Comparison of ENCODE assay signal across 13 mouse cellular contexts in genomic region chr6:38698233-38698889, GRCm38 (mm10). TPM values are rescaled to one million over a fixed set of nuclear protein-coding genes. Genes with fewer than 3 reads are reported as not detected.
A peak's percentile ranks its signal among the peaks of the same experiment; 100 is the strongest.
DNase-seq lines count a peak whose midpoint lies in the region; ATAC-seq and TF ChIP-seq lines count a peak whose summit lies in the region.
"Had no signal": no experiment of that assay in that cellular context is flagged by ENCODE, and none has a peak within 500 bp of the region (broad histone marks: within the 10 kb centered on the region; RNA-seq: fewer than 3 reads in every experiment).

No protein-coding gene starts in this region.

- H3K9ac ChIP-seq in intestine, embryonic 16.5 days (ENCODE audit: low read depth, low read length): no peak overlapping the region

- ATAC-seq in intestine, embryonic 16.5 days: peak; percentile 51

- WGBS in kidney, adult 2 months: 89% methylated on average over 18 of the region's 18 CpGs
- WGBS in spleen, adult 2 months: 96% methylated on average over 18 of the region's 18 CpGs
- 80% methylated on average over 18 of the region's 18 CpGs for WGBS in intestine, embryonic 16.5 days

- TF ChIP-seq POLR2A in kidney, adult 2 months (IDR thresholded peaks at IDR 0.05; ENCODE audit: low read depth, low read length): no peak
- TF ChIP-seq POLR2A in spleen, adult 2 months (IDR thresholded peaks at IDR 0.05; ENCODE audit: low read depth, low read length): no peak

- H3K27ac ChIP-seq in kidney, adult 2 months (ENCODE audit: insufficient read depth, low read depth, low read length): no peak overlapping the region
- H3K27ac ChIP-seq in spleen, adult 2 months (ENCODE audit: insufficient read depth, low read length): no peak overlapping the region
- peak overlapping the region; percentile 29; the same call in 1 of the 2 replicates for H3K27ac ChIP-seq in intestine, embryonic 16.5 days (ENCODE audit: low read length)
- H3K27ac ChIP-seq: macrophage had no signal

- no peaks in the 10 kb centered on the region for H3K9me3 ChIP-seq in intestine, embryonic 16.5 days (ENCODE audit: control insufficient read depth, low read length)

- H3K4me1 ChIP-seq in kidney, adult 2 months (ENCODE audit: control insufficient read depth, insufficient read depth, low read length): no peaks in the 10 kb centered on the region
- H3K4me1 ChIP-seq in spleen, adult 2 months (ENCODE audit: control insufficient read depth, insufficient read depth, insufficient read length): peaks cover 4% of the 10 kb centered on the region; the same call in 1 of the 2 replicates
- peaks cover 7% of the 10 kb centered on the region for H3K4me1 ChIP-seq in intestine, embryonic 16.5 days (ENCODE audit: control insufficient read depth, insufficient read depth, low read length)

- H3K27me3 ChIP-seq in kidney, adult 2 months (replicated peaks; ENCODE audit: control insufficient read depth, insufficient read depth, low read length): no peaks in the 10 kb centered on the region
- no peaks in the 10 kb centered on the region for H3K27me3 ChIP-seq in spleen, adult 2 months (ENCODE audit: control insufficient read depth, insufficient read depth, low read length)
- H3K27me3 ChIP-seq in intestine, embryonic 16.5 days (replicated peaks; ENCODE audit: control insufficient read depth, insufficient read depth, low read length): no peaks in the 10 kb centered on the region

- DNase-seq in kidney, postnatal 14 days: peak; percentile 36
- DNase-seq in kidney, adult 2 months: no peak
- DNase-seq in spleen, adult 2 months (ENCODE audit: low read depth in 1 of 2, low spot score in 2 of 2): no peak
- DNase-seq in spleen, postnatal 10 days (ENCODE audit: low spot score in 2 of 2): no peak
- peak; percentile 36 for DNase-seq in telencephalon, adult 2 months (ENCODE audit: low read depth, low spot score)
- no peak for DNase-seq in gastrocnemius, adult 8-10 months (ENCODE audit: low spot score in 2 of 2)
- no peak for DNase-seq in gastrocnemius, postnatal 4 days (ENCODE audit: low spot score in 2 of 2)
- DNase-seq: cerebellum, postnatal 25 days; gastrocnemius, postnatal 14 days; heart, postnatal 10 days; kidney, postnatal 36 days had no signal

- no peak overlapping the region for H3K4me3 ChIP-seq in kidney, adult 2 months (ENCODE audit: insufficient read depth, low read depth, low read length)
- H3K4me3 ChIP-seq in spleen, adult 2 months (ENCODE audit: extremely low read depth, insufficient read depth, insufficient read length): 0 out of 2 replicates have a peak overlapping the region, but pooled peaks have one; percentile 20
- H3K4me3 ChIP-seq in intestine, embryonic 16.5 days (ENCODE audit: low read length): no peak overlapping the region

- no peak for TF ChIP-seq CTCF in kidney, adult 2 months (conservative IDR thresholded peaks at IDR 0.05; ENCODE audit: insufficient read depth, insufficient read length, low read depth, low read length)
- TF ChIP-seq CTCF in spleen, adult 2 months (IDR thresholded peaks at IDR 0.05; ENCODE audit: extremely low read depth, insufficient read depth, insufficient read length, insufficient replicate concordance): no peak

- peaks cover 2% of the 10 kb centered on the region; the same call in 1 of the 2 replicates for H3K36me3 ChIP-seq in kidney, adult 2 months (ENCODE audit: control insufficient read depth, insufficient read depth, low read length)
- peaks cover 8% of the 10 kb centered on the region for H3K36me3 ChIP-seq in spleen, adult 2 months (ENCODE audit: control insufficient read depth, insufficient read depth, low read length)
- H3K36me3 ChIP-seq in intestine, embryonic 16.5 days (ENCODE audit: control insufficient read depth, insufficient read depth, low read length): peaks cover 15% of the 10 kb centered on the region

- no peak overlapping the region for H3K4me2 ChIP-seq in intestine, embryonic 16.5 days (ENCODE audit: low read depth, low read length)

RNA-seq across cellular contexts. Expression of gene Clec2l, which starts 35.5 kb away (rescaled TPM):
- 0.61 and 0.66 TPM in 2 replicates for polyA plus RNA-seq in kidney, adult 2 months (2012; rRNA removed)
- polyA plus RNA-seq in spleen, adult 2 months (2012; rRNA removed): 2.0 and 2.9 TPM in 2 replicates
- polyA plus RNA-seq in intestine, embryonic 16.5 days (2015; fragmentation: Nextera tagmentation; extraction: Ambion mirVana): 0.61 and 0.93 TPM in 2 replicates
- under 1 TPM in 2 of 4 experiments, not detected in 2; 0.22 to 0.27 TPM for total RNA-seq in gastrocnemius, adult 8-10 months (2022)
- total RNA-seq in gastrocnemius, postnatal 4 days (2021): 1 to 10 TPM; 1.3 to 1.7 TPM
- polyA plus RNA-seq: macrophage had no signal

Comparison
In these comparisons a context has a peak if more than half of its experiments do, and no peak if none do; other contexts are left out.
1. DNase-seq: peak in kidney, postnatal 14 days (single experiment) and telencephalon, adult 2 months (single experiment); none in kidney, adult 2 months (single experiment), spleen, adult 2 months (0 of 2), spleen, postnatal 10 days (0 of 2), gastrocnemius, adult 8-10 months (0 of 2) and gastrocnemius, postnatal 4 days (0 of 2).